Mouse (Mus musculus) erythroblast, adult 5-6 weeks (primary cell): Measurements from ENCODE around the gene Col6a6. TPM values are rescaled to one million over a fixed set of nuclear protein-coding genes. Genes with fewer than 3 reads are reported as not detected.
"Not testable (repeated sequence)": the region's sequence is repeated elsewhere in the genome, so short reads cannot be mapped to it uniquely, and the experiment has no call there.

Source experiments
- ATAC-seq: replicated peaks from 2 replicates; pipeline ENCODE4 v1.8.0; 2016; ENCODE audit warnings: moderate number of reproducible peaks, mild to moderate bottlenecking, moderate TSS enrichment, inconsistent platforms; ENCODE audit not compliant: poor library complexity, low FRiP score, severe bottlenecking
- total RNA-seq, 2 experiments: library from RNA; stranded (forward) in 1 of 2; stranded (reverse) in 1 of 2; fragments of 150-400 nt in 1 of 2; fragments of 200-764, 138-1000 nt in 1 of 2; gene quantifications; 2 replicates each; pipeline versions ENCODE4 v1.2.3 to v1.2.4; 2015 to 2017; ENCODE audit warnings: low replicate concordance in 2 of 2

Gene Col6a6
- not detected in 2 replicates for total RNA-seq (2015; ENCODE audit: low replicate concordance)
- total RNA-seq (2017; ENCODE audit: low replicate concordance): not detected in 2 replicates

DNA sequence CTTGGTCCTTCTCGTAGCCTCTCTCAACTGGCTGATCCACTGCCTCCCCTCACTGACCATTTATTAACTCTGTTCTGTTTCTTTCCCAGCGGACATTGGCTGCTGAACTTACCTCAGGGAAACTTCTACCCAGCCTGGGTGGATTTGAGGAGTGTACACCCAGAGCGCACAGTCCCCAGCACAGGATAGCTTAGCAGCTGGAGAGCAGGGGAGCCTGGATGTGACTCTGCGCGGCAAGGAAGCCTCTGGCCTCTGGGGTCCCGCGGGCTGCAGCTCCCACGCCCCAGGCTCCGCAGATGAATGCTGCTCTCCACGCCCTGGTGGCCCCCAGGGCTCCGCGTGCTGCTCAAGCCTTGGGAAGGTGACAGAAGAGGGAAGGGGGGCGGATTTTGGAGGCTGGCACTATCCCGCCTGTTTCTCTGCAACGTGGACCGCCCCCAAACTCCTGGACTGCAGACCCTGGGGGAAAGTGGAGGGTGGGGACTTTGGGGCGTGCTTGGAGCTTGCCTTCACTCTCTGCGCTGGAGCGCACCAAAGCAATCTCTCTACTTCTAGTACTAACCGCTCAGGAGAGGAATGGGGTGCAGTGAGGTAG is at the start of gene Col6a6:
Gene Col6a6 (minus strand): TSS at position 370 of the 595 bp plus-strand sequence.
- no peak for ATAC-seq

DNA sequence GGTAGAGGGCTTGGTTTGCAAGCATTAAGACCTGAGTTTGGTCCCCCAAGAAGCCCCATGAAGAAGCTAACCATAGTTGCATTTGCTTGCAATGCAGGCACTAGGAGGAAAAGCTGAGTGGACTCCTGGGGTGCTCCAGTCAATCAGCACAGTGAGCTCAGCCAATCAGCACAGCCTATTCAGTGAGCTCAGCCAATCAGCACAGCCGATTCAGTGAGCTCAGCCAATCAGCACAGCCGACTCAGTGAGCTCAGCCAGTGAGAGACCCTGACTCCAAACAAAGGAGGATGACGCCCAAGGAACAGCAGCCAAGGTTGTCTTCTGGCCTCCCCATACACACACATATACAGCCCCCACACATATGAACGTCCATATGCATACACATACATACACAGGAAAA is 48.2 kb upstream of the Col6a6 start:
- ATAC-seq: no peak

DNA sequence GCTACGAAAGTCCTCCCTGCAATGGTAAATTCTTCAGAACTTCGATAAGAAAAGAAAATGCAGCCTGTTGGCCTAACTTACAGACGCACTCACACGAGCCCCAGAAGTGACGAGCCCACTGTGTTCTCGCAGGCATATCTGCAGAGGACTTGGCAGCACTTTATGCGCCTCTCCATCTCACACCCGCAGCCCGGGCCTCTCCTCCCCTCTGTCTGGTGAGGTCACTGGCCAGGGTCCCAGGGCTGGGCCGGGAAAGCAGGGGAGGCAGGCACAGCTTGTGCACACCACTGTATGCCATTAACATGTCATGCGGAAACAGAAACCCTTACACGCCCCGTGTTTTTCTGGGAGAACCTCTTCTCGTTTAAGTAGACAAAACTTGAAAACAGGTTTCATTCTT is 43.7 kb upstream of the Col6a6 start:
- no peak for ATAC-seq

DNA sequence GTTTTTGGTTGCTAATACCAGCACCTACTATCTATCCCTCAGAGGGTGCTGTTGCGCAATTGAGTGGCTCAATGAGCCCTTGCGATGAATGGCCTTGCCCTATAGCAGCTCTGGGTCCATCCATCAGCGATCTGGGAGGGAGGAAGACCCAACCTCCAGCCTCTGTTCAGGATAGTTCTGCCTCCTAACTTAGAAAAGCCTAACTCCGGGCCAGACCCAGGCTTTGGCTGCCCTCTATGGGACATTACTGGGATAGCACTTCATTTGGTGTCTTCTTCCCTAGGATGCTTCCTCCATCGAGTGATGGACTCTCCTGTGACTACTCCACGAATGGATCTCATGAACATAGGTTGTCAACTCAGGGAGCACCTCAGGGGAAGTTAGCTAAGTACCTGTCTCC is 29.8 kb upstream of the Col6a6 start:
- ATAC-seq: no peak

DNA sequence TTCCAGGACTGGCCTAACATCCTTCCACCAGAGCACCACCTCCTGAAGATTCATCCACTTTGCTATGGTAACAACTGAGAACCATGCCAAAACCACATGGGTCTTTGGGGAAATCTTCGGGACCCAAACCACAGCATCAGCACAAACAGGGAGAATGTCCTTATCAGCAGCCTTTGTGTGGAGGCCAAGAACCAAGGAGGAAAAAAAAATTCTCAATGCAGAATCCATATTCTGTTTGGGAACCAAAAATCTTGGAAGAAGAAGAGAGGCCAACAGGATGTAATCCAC is 24.8 kb upstream of the Col6a6 start:
- ATAC-seq: no peak

DNA sequence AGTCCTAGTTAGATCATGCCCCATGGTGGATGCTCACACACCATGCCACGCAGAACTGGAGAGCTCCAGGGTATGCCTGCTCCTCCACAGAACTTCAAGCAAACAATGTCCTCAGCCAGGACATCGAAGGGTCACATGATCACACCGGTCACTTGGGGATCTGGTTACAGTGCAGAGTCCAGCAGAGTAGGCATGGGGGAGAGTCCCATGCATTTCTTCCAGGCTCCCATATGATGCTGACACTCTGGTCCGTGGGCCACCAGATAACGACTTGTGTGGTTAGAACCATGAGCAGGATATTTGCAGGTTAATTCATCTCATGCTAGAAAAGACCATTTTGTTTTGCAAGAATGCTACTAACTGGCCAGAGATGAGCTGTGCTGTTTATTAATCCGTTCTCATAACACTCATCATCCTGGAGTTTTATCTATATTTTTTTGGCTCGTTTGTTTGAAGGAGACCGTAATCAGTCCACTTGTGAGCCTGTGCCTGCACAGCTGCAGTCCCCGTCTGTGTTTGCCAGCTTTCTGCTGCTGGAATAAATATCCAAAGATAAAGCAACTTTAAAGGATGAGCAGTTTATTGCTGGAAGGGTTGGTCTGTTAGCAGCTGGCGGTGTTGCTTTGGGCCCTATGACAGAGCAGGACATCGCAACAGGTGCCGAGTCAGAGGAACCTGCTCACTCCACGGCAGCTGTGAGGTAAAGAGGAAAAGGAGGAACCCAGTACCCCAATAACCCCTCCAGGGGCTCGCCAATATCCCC is 24.2 kb upstream of the Col6a6 start:
- no peak for ATAC-seq

DNA sequence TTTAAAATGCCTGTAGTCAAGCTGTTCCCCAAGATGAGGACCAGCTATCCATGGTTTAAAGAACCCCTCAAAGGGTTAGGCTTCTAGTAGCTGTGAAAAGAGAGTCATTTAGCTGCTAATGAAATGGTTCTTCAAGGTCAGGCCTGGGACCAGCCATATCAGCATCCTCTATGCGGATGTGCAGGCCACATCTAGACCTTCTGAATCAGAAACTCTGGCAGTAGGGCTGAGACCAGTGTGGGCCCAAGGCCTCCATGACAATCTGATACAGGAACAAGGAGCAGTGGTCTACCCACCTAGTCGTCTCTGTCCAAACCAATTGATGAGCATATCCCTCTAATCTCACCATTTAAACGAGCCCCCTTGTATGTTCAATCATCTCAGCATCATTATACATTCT is 23.1 kb upstream of the Col6a6 start:
- ATAC-seq: no peak

DNA sequence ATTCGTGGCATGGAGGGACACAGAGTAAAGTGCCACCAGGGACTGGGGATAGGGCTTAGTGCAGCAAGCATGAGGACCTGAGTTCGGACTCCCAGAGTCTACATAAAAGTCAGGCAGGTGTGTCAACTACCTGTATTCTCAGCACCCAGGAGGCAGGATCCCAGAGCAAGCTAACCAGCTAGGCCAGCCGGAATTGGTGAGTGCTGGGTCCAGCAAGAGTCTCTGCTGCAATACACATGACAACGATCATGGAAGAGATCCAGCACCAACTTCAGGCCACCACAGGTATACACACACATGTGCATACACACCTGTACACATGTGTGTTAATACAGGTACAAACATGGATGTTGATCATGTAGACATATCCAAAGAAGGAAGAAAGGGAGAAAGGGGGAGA is 20.4 kb upstream of the Col6a6 start:
- no peak for ATAC-seq

DNA sequence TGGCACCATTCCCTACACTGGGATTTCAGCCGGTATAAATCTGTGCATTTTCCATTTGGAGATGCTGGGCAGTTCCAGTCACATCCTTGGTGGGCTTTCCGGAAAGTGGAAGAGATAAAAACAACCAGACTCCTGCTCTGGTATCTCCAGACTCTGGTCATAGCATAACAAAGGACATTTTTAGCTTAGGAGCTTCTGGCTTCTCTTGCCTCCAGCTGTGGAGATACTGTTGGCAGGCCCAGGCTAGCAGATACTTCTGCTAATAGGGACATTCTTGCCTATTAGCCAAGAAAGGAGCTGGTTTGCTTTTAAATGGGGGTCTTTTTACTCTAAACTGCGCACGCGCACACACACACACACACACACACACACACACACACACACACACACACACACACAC is 19.3 kb upstream of the Col6a6 start:
- ATAC-seq: no peak

DNA sequence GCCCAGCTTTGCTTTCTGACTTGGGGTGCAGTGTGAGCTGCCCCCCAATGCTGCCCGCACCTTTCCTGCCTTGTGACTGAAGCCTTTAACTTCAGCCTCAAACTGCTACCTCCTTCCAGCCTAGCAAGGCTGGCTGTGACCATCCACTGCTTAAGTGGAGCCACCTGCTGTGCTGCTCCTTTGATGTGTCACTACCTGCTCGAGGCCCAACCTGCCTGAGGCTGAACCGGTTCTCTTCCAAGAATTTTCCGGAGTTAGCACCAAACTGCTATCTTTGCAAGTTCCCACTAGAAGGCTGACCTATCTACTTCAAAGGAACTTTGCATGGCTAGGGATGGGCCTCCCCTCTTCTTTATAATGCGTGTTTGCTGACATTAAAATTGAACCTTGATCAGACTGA is 13.4 kb upstream of the Col6a6 start:
- not testable (repeated sequence) for ATAC-seq

DNA sequence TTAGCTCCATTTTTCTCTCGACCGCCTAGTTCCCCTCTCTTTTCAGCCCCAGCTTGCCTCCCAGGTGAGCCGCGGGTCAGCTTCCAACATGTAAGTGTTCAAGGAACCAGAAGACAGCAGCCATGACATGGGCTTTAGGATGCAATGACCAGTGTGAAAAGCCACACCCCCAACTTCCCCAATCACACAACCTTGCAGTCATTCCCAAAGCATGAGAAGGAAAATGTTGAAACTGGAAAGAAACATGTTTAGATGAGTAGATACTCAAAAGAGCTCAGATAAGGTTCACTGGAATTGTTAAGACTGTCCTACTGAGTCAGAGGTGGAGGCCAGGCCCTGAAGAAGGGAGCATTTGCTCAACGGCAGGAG is 11.2 kb upstream of the Col6a6 start:
- ATAC-seq: no peak

DNA sequence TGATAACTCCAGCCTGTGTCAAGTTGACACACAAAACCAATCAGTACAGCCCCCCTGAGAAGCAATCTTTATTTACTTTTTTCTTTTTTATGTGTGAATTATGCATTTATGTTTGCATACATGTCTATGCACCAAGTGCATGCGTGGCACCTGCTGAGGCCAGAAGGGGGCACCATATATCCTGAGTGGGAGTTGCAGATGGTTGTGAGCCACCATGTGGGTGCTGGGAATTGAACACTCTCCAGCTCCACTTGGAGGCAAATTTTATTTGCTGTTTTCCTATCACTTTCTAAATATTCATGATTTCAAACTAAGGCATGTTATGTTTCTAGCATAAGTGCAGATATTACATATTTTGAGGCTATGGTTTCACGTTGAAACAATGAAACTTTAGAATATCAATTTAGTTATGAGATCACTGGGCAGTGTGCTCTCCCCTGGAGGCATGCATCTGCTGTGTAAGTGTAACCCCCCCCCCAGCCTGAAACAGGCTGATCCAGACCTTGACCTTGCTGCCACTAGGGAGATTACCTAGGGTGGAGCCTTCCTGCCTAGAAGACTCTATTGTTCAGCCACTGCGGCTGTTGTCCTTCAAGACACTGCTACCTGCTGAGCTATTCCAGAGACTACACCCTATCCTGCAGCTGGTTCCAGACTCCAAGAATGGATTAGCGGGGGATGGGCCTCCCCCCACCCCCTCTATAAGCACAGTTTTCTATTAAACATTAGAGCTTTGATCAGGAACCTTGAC is 10.6 kb upstream of the Col6a6 start:
- ATAC-seq: no peak

DNA sequence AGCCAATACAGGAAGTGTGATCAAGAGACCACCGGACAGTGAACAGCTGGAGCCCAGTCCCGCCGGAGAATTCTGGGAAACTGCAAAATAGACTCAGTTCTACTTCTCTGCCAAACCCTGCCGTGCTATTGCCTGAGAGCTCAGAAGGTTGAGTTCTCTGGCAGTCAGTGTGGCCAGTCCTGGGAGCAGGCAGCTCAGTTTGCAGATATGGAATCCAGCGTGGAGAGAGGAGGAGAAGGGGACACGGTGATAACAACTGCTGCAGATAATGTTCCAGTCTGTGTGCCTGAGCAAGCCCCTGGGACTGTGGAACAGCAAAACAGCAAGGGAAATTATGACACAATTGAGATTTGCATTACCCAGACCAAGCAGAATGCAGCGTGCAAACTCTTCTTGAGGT is 7.6 kb upstream of the Col6a6 start:
- no peak for ATAC-seq

DNA sequence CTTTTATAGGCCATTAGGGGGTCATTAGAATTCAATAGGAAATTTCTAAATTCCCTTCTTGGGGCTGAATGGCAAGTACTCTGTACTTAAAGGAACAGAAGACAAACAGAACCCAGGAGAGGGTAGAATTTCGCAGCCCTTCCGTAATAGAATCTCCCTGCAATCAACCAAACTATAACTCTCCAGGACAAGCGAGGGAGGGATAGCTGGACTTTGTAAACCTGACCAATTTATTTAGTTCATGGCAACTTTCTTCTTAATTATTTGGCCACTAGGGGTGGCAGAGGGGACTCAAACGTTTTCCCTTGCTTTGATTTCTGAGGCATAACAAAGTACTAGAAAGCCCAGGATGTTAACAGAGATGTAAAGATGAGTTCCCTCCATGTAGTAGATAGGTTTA is 6.8 kb upstream of the Col6a6 start:
- no peak for ATAC-seq

DNA sequence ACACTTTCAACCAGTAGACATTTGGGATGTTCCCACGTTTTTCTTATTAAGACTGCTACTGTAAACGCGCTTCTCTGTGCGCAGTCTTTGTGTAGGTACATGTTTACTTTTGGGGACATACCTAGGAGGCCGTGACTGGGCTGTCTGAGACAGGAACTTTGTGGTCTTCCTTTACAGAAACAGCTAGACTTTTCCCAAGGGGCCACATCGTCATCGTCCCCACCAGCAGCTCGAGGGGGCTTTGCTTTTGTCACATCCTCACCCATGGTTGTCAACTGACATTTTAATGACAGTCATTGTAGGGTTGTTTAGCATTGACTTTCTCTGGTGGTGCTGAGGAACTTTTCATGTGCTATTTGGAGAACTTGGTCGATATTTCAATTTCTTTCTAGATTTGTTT is 3.3 kb upstream of the Col6a6 start:
- ATAC-seq: no peak

DNA sequence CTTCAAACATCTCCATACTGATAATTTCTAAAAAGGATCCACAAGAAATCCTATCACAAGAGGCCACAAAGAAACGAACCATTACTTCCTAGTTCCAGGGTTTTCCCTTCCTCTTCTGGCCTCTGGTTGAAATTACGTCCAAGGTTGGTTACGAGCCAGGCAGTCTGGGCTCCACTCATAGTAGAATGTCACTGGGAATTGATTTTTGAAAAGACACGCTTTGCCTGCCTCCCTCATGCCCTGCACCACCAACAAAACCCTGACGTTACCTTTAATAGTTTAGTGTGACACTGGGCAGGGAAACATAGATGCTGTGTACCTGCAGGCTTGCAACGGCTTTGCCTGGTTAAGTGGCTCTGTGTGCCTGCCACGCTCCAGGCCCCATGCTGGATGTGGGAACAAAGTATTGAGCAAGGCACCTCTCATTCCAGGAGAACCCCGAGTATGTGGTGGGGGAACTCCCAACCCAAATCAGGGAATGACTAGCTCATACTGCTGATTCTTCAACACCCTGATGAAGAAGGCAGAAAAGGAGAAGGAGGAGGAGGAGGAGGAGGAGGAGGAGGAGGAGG is 798 bp downstream of the Col6a6 start:
- ATAC-seq: no peak

DNA sequence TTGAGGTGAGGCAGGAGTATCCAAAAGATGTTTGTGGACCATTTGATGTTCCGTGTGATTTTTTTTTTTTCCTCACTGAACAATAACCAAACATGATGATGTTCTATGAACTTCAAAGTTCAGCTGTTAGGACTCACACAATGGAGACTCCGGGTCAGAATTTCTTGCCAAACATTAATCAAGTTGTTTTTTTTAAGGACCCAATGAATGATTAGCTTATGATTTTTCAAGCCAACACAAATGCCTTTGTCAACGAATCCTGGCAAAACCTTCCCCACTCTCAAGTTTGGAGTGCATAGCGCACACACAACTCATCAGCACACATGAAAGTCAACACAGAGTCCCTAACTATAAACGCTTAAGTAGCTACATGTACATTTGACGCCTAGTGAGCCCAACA is 7.2 kb downstream of the Col6a6 start:
- ATAC-seq: no peak

DNA sequence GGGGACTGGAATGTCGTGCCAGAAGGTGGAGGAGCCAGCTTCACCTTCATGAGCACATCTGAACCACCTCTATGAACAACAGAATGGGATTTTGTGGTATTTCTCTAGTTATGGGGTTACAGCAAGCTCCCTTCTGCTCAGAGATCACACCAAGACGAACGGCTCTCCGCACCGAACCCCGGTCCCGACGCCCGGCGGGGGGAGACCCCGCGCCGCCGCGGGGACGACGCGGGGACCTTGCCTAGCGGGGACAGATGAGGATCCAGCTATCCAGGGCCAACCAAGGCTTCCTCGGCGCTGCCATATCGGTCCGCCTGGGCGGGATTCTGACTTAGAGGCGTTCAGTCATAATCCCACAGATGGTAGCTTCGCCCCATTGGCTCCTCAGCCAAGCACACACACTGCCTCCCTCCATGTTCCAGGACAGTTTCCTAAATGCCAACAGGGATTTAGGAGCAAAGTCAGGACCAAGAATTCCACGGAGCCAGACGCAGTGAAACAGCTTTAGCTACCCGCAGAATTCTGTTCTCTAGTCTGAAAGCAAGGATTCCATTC is 8.7 kb downstream of the Col6a6 start:
- ATAC-seq: peak; percentile 70; the same call in 1 of the 2 replicates

DNA sequence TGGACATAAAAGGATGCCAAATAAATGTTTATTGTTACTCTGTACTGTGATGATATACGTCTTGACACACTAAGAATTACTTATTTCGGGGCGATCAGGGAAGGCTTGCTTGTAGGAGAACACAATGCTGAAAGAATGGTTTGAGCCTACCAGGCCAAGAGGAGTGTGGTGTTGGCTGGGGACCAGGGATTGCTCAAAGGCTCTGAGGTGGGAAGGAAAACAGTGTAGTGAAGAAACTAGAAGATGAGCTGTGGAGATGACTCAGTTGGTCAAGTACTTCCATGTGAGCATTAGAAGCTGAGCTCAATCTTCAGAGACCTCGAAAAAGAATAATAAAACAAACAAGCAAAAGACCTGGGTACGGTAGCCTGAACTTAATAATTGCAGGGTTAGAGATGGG is 13.5 kb downstream of the Col6a6 start:
- no peak for ATAC-seq

DNA sequence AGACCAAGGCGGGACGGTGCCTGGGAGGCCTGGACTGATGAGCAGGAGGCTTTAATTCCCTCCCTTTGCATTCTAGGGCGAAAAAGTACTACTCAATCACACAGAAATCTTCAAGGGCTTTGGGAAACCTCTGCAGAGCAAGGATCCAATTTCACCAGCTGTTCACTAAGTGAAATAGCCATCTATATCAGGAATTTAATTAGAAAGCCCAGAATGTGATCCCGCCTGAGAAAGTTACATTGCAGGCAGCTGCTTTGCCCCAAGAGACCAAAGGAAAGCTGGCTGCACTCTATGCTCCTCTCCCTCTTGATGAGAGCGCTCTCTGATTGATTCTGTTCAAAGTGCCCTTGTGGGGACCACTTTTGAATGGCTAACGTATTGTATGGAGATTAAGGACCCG is 16.5 kb downstream of the Col6a6 start:
- ATAC-seq: no peak
